Mouse (Mus musculus) midbrain, postnatal 0 days (tissue): ENCODE data around the gene 4931422A03Rik. TPM values are rescaled to one million over a fixed set of nuclear protein-coding genes. Genes with fewer than 3 reads are reported as not detected.

ENCODE experiments used
- ATAC-seq: fragments of 200-750 bp; cut with Nextera tagmentation; 2 replicates; pipeline ENCODE4 v1.8.0; 2017; ENCODE audit warnings: moderate number of reproducible peaks, mild to moderate bottlenecking, moderate TSS enrichment, moderate library complexity; ENCODE audit not compliant: low FRiP score
- DNase-seq: peaks from one replicate; pipeline ENCODE4 v3.0.0-alpha.2; 2015; ENCODE audit warnings: low spot score
- H3K27ac ChIP-seq: fragments of 300-500 bp; sonication (generic); 2 replicates; pipeline ENCODE4 v1.5.1; 2014; ENCODE audit warnings: low read depth, mild to moderate bottlenecking, low read length, mixed read lengths
- H3K27me3 ChIP-seq: fragments of 300-500 bp; sonication (generic); 2 replicates; pipeline ENCODE4 v1.6.1; 2014; ENCODE audit warnings: low read length, control low read depth, mixed read lengths; ENCODE audit not compliant: insufficient read depth
- H3K36me3 ChIP-seq: fragments of 300-500 bp; sonication (generic); 2 replicates; pipeline ENCODE4 v1.6.1; 2014; ENCODE audit warnings: low read length, control low read depth, mixed read lengths; ENCODE audit not compliant: insufficient read depth
- H3K4me1 ChIP-seq: fragments of 300-500 bp; sonication (generic); 2 replicates; pipeline ENCODE4 v1.6.1; 2014; ENCODE audit warnings: mild to moderate bottlenecking, control low read depth, antibody characterized with exemption, low read length, mixed read lengths; ENCODE audit not compliant: insufficient read depth
- H3K4me2 ChIP-seq: fragments of 300-500 bp; sonication (generic); 2 replicates; pipeline ENCODE4 v1.6.1; 2014; ENCODE audit warnings: low read depth, mild to moderate bottlenecking, low read length, mixed read lengths; ENCODE audit not compliant: poor library complexity, severe bottlenecking
- H3K4me3 ChIP-seq: fragments of 300-500 bp; sonication (generic); 2 replicates; pipeline ENCODE4 v1.5.1; 2014; ENCODE audit warnings: low read depth, mild to moderate bottlenecking, low read length, moderate library complexity
- H3K9ac ChIP-seq: fragments of 300-500 bp; sonication (generic); replicated peaks from 2 replicates; pipeline ENCODE4 v1.6.1; 2014; ENCODE audit warnings: mild to moderate bottlenecking, low read length, moderate library complexity, mixed read lengths; ENCODE audit not compliant: poor library complexity, severe bottlenecking
- H3K9me3 ChIP-seq: fragments of 300-500 bp; sonication (generic); 2 replicates; pipeline ENCODE4 v1.6.1; 2016; ENCODE audit warnings: low read length, control low read depth
- CTCF ChIP-seq: IDR thresholded peaks from 2 replicates; pipeline ENCODE4 v1.5.1; 2016; ENCODE audit warnings: antibody characterized with exemption, mild to moderate bottlenecking
- WGBS: fragments of 180-500 bp; shearing (Covaris S2); extraction: QIAGEN DNeasy Blood & Tissue Kit; methylation state at CpG from one replicate; pipeline ENCODE4 v1.1.7; 2014; 5-methylcytosine and 5-hydroxymethylcytosine counted together
- polyA plus RNA-seq: library from polyadenylated mRNA; unstranded; fragments of >200 nt; fragmentation: Nextera tagmentation; extraction: Ambion mirVana; gene quantifications from 2 replicates; pipeline ENCODE4 v1.2.1, GENCODE M21; 2015
- total RNA-seq: library from RNA; depleted of rRNA; stranded (reverse); fragments of >200 nt; gene quantifications from 2 replicates; pipeline ENCODE4 v1.2.3, GENCODE M21; 2014

The 4931422A03Rik gene
- total and polyA plus RNA-seq, 2 experiments from 2014 or later: 2.8 TPM; not detected in 1

GRCm38 (mm10) chr2:103939003-103939402, 89.2 kb downstream of the 4931422A03Rik start:
- Histone ChIP-seq H3K36me3 (no peaks in the 10 kb centered on the region), H3K4me3 (no peak overlapping the region), H3K4me1 (no peaks in the 10 kb centered on the region), H3K27me3 (no peaks in the 10 kb centered on the region), H3K9me3 (no peaks in the 10 kb centered on the region), H3K27ac (no peak overlapping the region), H3K9ac (no peak overlapping the region), H3K4me2 (no peak overlapping the region)
- TF ChIP-seq CTCF: no peak
- DNase-seq: no peak
- no peak for ATAC-seq

- H3K4me3 ChIP-seq: no peak overlapping the region
- no peak for TF ChIP-seq CTCF
- no peak overlapping the region for H3K27ac ChIP-seq
- no peaks in the 10 kb centered on the region for H3K27me3 ChIP-seq
- DNase-seq (no peak), ATAC-seq (no peak)
- no peaks in the 10 kb centered on the region for H3K4me1 ChIP-seq
- no peaks in the 10 kb centered on the region for H3K36me3 ChIP-seq
- no peak overlapping the region for H3K4me2 ChIP-seq
- no peak overlapping the region for H3K9ac ChIP-seq
- no peaks in the 10 kb centered on the region for H3K9me3 ChIP-seq
- WGBS: 72% methylated on average over 1 of the region's 1 CpGs
These were observed 89.6 kb downstream of the 4931422A03Rik start for GRCm38 (mm10) chr2:103938573-103938972.

GRCm38 (mm10) chr2:103937670-103938069, 90.5 kb downstream of the 4931422A03Rik start:
- Histone ChIP-seq H3K4me2 (no peak overlapping the region), H3K9me3 (no peaks in the 10 kb centered on the region), H3K27ac (no peak overlapping the region), H3K4me1 (no peaks in the 10 kb centered on the region), H3K9ac (no peak overlapping the region), H3K4me3 (no peak overlapping the region), H3K36me3 (no peaks in the 10 kb centered on the region), H3K27me3 (no peaks in the 10 kb centered on the region)
- ATAC-seq (no peak), DNase-seq (no peak)
- no peak for TF ChIP-seq CTCF
- WGBS: 85% methylated on average over 2 of the region's 2 CpGs

GRCm38 (mm10) chr2:103936666-103937065, 91.5 kb downstream of the 4931422A03Rik start:
- ATAC-seq: no peak
- no peaks in the 10 kb centered on the region for H3K9me3 ChIP-seq
- DNase-seq: no peak
- H3K4me3 ChIP-seq: no peak overlapping the region
- TF ChIP-seq CTCF: no peak
- H3K4me2 ChIP-seq: no peak overlapping the region
- 93% methylated on average over 2 of the region's 2 CpGs for WGBS
- H3K27ac ChIP-seq: no peak overlapping the region
- no peaks in the 10 kb centered on the region for H3K27me3 ChIP-seq
- no peaks in the 10 kb centered on the region for H3K4me1 ChIP-seq
- H3K36me3 ChIP-seq: no peaks in the 10 kb centered on the region
- H3K9ac ChIP-seq: no peak overlapping the region

GRCm38 (mm10) chr2:103935691-103936435, 92.3 kb downstream of the 4931422A03Rik start:
- H3K9ac ChIP-seq: no peak overlapping the region
- WGBS: 48% methylated on average over 10 of the region's 10 CpGs
- no peak for DNase-seq
- H3K4me1 ChIP-seq: no peaks in the 10 kb centered on the region
- no peak overlapping the region for H3K4me2 ChIP-seq
- no peak overlapping the region for H3K27ac ChIP-seq
- ATAC-seq: no peak
- TF ChIP-seq CTCF: no peak
- no peaks in the 10 kb centered on the region for H3K9me3 ChIP-seq
- H3K36me3 ChIP-seq: no peaks in the 10 kb centered on the region
- no peaks in the 10 kb centered on the region for H3K27me3 ChIP-seq
- H3K4me3 ChIP-seq: no peak overlapping the region

GRCm38 (mm10) chr2:103934670-103935069, 93.5 kb downstream of the 4931422A03Rik start:
- no peak overlapping the region for H3K9ac ChIP-seq
- DNase-seq (no peak), ATAC-seq (no peak)
- no peaks in the 10 kb centered on the region for H3K9me3 ChIP-seq
- 86% methylated on average over 3 of the region's 3 CpGs for WGBS
- no peak overlapping the region for H3K4me3 ChIP-seq
- H3K27ac ChIP-seq: no peak overlapping the region
- no peaks in the 10 kb centered on the region for H3K36me3 ChIP-seq
- no peaks in the 10 kb centered on the region for H3K27me3 ChIP-seq
- no peaks in the 10 kb centered on the region for H3K4me1 ChIP-seq
- no peak for TF ChIP-seq CTCF
- no peak overlapping the region for H3K4me2 ChIP-seq
